Mouse (Mus musculus) thymus, postnatal 36 days (tissue): ENCODE results near the gene Neo1.

ENCODE experiments used
- DNase-seq, 2 experiments: peaks; one replicate each; pipeline ENCODE4 v3.0.0; 2022; ENCODE audit warnings: mixed read lengths in 2 of 2

Neo1 gene

DNA sequence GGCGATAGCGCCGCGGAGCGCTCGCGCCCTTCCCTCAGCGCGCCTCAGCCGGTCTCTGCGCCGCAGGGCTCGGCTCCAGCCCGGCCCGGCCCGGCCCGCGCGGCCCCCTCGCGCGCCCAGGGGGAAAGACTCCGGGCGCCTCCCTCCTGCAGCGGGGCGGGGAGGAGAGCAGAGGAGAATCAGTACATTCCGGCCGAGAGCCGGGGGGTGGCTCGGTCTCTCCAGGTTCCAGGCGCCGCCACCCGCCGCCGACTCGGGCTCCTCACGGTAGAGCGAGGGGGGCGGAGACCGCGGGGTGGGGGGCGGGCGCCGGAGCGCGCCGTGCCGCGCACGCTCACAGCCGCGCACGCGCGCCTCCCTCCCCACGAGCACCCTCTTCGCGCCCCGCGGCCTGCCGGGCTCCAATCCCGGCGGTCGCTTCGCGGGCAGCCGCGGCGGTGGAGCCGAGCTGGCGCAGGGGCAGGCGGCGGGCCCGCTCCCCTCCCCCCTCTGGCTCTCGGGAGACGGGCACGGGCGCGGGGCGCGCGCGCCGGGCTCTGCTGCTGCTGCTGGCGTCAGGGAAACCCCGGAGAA, at the start of gene Neo1:
Gene Neo1 (minus strand): TSS at position 283 of the 573 bp plus-strand sequence.
- peak; percentile 11 to 31 for DNase-seq

DNA sequence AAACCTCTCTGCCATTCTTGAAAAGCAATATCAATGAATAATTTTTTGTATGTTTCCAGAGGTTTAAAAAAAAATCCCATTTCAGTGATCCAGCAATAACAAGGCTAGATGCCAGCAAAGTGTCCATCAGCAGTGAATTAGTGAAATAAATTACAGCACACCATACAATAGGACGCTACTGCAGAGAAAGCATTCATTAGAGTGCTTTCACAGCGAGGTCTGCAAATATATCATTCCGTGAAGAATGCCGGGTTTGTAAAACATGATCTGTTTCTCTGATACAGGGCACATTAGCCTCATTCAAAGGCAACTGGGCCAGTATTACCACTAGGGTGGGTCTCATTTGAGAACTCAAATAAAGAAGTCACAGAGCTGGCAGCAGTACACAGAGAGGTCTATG, 39.4 kb upstream of the Neo1 start:
- DNase-seq = no peak

DNA sequence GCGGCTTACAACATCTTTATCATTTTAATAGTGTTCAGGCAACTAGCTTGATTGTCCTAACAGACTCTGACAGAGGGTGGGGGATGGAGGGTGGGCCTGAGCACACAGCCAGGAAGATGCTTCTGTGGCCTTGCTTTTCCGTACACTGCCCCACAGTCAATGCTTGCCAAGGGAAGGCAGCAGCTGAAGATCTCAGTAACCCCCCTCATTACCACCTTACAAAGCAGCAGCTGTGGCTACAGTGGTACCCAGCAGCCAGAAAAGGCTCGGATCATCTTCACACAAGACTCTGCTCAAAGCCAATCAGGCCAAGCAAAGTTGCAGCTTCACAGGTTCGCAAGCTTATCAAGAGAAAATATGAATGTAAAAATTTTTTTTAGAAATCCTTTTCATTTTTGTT, 37.6 kb upstream of the Neo1 start:
- no peak for DNase-seq

DNA sequence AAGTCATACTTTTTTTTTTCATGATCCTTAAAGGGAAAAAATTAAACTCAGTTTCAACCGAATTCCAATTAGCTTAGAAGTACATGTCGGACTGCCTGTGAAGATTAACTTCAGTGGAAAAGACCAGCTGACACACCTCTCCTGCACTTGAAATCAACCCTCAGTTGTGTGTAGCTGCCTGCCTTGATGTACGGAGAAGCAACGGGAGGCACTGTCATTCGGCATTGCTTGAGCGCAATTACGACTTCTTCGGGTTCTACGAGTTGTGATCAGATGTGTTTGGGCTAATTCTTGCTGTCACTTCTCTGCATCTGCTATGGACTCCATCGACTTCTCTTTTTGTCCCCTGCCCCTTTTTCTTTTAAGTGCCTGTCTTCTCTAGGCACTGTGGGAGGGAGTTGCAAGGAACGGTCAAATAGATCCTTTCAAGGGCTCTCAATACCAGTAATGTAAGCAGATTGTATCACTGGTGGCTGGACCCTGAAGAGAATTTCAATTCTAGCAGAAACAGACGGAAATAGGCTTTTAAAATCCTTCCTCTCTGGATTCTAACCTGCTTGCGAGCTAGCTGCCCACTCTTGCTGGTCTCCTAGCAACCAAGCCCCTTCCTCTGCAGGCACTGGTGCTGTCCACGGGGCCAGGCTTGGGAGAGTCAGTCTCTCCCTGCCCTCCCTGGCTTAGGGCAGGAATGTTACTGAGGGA, 36.0 kb upstream of the Neo1 start:
- DNase-seq = no peak

DNA sequence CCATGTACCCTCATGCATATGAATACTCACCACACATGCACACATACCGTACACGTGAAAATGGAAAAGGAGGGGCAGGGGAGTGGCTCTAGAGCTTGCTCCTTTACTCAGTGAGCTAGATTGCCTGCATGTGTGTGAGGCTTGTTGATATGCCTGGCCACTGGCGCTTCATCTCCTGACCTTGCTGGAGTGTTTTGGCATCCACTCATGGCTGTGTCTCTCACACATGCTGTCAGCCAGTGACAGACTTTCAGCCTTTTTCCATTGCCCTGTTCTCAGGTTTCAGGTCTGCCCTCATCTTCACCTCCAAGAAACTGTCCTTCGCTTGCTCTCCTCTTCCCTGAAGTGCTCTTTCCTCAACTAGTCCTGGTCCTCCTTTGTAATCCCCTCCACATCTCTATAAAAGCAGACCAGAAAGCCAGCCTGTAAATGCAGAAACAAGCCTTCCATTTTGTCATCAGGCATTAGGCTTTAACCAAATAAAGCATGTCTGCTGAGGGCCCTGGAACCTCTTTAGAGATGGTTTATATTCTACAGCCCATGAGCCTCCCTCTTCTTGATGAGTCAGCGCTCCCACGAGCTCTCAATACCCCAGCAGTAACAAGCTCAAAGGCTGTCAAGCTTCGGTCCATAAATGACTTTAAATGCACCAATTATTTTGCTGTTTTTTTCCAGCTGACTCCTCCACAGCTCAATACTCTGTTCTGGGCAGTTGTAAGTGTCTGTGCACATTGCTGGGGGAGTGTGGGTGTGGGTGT, 35.2 kb upstream of the Neo1 start:
- no peak for DNase-seq

DNA sequence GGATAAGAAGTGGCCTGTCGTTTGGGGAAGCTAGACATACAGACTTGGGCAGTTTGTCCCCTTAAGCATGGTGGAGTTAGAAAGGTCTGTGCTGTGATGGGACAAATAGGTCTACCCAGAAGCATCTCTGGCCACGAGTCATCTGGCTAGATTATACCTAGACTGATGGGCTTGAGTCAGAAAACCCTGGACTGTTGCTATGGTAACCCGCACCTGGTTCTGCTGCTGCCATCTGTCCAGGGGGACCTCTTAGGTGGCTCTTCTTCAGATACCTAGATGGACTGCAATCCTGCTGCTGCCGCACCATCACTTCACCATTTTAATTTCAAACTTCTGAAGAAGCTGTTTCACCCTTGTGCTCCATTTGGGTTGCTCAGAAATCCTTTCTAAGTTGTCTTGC, 34.0 kb upstream of the Neo1 start:
- DNase-seq = no peak

DNA sequence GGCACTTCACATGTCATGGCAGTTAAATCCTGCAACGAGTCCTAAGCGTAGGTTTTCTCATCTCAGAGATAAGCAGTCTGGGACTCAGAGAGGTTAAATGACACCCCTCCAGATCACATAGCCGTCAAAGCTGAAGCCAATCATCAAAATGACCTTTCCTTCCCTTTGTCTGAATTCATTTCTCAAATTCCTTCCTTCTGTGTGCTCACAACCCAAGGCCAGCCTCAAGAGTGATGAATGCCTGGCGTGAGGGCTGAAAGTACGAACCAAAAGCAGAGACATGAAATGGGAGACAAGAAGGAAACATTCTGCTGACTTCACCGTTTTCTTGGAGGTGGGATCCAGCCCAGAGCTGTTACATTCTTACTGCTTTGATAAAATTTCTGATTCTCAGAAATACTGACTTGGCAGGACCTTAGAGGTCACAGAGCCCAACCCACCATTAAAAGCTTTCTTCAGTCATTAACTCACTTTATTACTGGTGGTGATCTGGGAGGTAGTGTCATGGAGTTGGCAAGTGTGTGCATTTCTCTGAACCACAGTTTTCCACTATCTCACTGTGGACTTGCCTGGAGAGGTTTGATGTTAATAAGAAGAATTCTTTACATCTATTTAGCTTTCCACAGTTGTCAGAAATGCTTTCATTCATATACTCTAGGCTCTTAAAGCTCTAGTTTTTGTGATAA, 29.5 kb upstream of the Neo1 start:
- DNase-seq = no peak

DNA sequence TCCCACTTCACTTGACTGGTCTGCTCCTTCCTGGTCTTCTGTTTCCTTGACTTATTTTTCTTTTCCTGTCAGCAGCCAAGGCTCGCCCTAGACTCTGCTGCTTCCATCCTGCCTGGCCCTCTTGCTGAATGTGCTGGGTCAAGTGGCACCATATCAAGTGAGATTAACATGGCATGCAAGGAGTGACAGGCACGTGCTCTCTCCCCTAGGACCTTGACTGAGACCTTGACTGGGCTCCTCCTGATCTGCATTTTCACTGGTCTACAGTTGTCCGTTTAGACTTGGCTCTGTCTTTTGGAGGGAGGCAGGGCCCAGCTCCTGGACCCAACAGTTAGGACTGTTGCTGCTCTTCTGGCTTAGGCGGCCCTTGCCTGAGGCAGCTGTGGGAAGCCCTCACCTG, 26.2 kb upstream of the Neo1 start:
- DNase-seq = no peak

DNA sequence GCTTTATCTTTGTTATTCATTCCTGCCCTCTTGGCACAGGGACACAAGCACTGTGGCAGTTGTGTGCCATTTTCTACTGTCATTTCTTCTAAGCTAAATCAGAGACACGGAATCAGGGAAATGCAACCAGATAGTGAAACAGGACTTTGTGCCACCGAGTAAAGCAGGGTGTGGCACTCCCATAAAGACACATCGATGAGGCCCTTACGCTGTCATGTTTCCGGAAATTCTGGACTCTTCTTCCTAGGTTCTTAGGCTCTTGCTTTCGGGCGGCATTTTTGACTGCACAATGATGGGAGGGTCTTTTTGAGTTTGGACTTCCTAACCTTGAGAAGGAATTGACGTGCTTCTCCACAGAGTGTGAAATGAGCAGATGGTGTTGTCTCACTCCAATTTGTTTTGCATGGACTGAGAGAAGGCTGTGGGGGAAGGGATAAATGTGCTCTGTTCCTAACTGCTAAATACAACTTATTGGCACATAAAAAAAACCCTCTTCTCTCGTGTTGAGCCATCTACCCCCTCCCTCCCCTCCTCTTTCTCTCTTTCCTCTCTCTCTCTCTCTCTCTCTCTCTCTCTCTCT, 23.9 kb upstream of the Neo1 start:
- DNase-seq = no peak

DNA sequence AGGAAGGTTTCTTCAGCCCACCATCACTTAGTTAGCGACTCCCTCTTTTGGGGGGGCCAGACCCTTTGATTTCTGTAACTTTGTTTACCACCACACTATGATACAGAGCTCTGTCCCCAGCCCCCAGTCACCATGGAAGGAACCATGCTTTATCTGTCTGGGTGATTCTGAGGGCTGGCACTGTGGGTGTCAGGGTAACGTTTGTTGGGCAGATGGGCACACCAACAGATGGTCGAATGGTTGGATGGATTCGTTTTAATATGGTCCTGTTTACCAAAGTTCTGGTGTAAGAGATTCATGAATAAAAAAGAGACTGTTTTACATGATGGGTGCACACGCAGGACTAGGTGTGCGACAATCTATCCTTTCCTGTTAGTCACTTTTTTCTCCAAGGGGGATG, 22.9 kb upstream of the Neo1 start:
- DNase-seq = no peak

DNA sequence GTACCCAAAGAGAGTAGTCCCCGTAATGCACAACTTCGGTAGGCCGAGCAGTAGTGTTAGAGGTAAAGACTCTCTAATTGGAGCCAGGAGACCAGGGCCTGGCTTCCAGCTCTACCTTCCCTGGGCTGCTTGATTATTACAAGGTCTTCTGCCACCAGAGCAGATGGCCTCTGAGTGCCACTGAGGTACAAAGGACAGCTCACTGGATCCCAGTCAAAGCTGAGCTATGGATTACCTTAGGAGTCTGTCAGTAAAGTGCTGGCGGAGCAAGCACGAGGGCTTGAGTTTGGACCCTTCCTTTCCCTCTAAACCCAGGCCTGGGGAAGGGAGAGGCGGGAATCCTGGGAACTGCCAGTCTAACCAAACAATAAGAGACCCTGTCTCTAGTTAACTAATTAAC, 21.8 kb upstream of the Neo1 start:
- no peak for DNase-seq

DNA sequence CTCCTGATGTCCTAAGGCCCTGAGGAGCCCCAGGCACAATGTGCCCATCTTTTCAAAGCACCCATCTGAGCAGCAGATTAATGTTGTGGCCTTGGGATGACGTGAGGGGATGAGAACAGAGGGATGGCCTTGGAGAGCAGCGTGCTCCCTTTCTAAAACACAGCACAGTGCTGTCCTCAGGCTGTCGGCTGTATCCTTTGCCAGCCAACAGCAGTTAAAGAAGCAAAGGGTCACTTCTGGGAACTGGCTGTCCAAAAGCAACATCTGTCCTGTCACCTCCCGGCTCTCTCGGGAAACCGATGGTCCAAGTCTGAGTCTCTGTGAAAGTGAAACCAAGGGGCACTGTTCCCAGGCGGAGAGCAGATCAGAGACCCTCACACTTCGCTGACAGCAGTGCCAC, 20.0 kb upstream of the Neo1 start:
- DNase-seq = no peak

DNA sequence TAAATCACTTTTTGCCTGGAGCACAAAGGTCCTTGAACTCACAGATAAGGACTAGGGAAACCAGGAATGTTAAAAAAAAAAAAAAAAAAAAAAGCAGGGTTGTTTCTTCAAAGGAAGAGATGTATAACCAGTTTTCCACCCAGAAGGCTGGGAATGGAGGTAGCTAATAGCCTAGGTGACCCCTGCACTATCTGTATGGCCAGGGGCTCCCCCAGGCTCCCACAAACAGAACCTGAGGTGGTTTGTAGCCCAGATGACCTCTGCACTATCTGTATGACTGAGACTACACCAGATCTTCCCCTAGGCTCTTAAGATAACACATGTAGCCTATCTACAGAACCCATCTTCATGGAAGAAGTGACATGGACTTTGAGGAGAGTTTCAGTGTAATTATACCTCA, 5.6 kb upstream of the Neo1 start:
- no peak for DNase-seq

DNA sequence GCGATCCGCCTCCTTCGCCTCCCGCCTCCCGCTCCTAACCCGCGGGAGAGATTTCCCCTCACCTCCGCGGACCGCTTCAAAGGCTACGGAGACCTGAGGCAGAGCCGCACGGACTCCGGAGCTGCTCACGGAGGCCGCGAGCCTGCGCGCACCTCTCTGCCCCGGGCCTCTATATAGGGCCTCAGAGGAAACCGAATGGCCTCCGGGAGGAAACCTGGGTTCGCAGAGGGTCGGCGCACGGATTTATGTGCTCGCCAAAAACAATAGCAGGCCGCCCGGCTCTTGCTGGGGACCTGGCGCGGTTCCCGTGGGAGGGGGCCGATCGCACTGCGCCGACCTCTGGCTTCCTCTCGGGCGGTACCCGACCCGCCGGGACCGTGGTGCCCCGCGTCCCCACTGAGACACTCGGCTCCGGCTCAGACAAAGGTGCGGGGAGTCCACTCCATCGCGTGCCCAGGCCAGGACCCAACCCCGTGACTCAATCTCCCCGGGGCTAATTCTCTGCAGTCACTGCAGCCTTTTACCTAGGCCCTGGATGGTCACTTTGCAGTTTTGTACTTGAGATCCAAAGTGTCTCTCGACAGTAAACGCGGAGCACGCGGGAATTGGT, 596 bp upstream of the Neo1 start:
- DNase-seq = peak in 1 of 2 experiments; percentile 3

DNA sequence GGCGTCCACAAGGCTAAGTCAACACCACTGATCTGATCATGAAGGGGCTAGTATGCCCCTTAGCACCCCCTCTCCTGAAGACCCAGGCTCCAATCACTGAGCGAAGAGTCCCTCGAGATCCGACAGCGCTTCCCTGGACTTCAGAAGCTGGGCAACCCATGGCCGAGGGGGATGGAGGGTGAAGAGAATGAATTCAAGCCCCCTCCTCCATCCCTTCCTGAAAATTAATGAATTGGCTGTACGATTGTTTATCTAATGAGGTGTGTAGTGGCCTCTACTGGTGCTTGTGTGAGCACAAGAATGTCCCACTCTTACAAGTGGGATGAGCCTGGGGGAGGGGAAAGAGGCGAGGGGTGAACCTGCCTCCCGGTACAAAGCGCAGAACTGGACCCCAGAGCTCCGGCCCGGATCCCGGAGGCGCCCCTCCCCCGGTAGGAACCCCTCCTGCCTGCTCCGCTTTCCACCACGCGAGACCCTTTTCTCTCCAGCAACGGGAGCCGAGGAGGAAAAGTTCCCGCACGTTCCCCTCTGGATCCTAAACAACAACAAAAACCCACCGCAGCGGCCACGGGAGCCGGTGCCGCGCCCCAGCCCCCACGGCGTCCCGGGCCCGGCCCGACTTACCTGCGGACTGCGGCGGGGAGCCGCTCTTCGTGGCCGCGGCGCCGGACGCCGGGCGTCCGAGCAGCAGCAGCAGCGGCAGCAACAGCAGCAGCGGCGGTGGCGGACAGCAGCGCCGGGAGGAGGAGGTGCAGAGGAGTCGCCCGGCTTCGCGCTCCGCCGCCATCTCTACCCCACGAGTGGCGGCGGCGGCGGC, 691 bp downstream of the Neo1 start:
- DNase-seq = peak; percentile 2 to 5

DNA sequence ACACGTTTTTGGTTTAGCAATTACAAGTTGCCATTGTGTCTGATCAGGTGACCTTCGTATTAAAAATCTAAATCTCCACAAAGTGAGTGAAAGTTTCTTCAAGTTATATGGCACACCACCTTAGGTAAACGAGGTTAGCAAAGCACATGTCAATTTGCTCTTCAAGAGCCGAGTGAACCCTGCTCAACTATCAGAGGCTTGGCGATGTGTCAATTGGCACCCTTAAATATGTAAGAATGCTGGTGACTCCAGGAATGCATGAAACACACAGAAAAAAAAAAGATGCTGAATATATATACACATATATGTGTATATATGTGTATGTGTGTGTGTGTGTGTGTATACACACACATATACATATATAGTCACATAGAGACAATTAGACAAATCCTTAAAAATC, 1.4 kb downstream of the Neo1 start:
- no peak for DNase-seq

DNA sequence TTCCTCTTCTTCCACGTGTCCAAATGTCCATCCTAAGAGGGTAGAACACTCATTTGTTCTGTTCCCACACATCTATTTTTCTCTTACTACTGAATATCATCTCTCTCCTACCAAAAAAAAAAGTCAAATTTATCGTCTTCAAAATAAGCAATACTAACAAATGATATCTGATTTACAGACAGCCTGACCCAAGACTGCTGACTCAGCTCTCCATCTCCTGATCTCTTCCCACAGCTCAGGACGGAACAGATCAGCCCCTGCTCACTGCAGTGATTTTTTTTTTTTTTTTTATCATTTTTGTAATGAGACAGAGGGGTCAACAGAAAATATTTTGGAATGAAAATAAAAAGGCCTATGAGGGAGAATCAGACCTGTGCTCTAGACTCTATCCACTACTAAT, 2.7 kb downstream of the Neo1 start:
- DNase-seq = no peak

DNA sequence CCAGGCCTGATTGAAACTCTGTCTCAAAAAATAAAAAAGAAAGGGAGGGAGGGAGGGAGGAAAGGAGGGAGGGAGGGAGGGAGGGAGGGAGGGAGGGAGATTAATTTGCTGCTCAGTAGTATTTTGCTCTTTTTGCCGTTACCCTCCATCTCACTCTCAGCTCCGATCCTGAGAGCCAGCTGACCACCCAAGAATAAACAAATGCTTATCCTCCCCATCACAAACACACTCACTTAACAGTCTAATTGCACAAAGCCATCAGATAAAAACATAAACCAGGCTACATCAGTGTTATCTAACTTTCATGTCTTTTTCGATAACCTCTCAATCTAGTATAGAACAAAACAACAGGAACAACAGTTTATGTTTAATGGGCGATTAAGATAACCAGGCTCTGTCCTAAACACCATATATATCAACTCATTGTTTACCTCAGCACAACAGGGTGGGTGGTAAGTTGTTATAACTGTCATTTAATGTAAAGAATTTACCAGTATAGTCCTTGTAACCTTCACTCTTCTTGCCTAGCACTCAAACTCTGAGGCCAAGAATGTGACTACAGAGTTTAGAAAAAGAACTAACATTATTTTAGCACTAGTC, 11.9 kb downstream of the Neo1 start:
- DNase-seq = no peak

DNA sequence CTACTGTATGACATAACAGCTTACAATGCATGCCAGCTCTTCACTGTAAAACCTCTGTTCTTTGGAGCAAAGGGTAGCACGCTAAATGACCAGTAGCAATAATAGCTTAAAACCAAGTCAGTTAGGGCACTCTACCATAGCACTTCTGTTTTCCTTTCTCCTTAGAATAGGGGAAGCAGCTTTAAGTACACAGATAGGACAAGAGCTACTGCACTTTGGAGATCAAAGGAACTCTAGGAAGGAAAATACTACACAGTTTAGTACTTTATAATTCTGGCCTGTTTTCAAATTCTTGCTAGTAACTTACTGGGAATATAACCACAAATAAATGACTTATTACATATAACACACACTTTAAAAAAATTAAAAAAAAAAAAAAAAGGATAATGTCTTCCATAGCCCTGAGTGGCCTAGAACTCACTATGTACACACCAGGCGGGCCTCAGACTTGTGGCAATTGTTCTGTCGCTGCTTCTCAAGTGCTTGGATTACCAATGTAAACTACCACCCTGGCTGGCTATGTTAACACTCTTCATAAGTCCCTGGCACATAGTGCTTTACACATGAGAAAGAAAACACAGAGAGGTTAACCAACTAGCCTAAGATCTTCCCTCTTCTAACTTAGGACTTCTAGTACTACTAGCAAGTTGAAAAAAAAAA, 20.1 kb downstream of the Neo1 start:
- DNase-seq = no peak

DNA sequence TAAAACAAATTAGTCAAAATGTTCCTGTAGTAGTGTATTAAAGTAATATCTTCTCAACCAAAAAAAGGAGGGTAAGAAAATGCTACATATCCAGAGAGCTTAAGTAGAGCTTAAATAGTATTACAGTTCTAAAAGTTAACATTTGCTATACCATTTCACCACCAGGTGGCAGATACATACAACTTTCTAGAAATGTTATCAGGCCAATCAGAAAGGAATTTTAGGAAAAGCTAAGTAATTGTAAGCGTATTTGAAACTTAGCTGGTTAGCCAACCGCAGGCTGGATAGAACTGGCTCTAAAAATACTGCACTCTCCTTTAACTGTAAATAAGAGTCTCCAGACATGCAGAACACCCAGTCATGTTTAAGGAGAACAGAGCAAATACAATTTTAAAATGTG, 22.9 kb downstream of the Neo1 start:
- no peak for DNase-seq
